Mouse (Mus musculus): ENCODE results near the gene Zfp580. TPM values are rescaled to one million over a fixed set of nuclear protein-coding genes. Genes with fewer than 3 reads are reported as not detected.
A peak's percentile ranks its signal among the peaks of the same experiment; 100 is the strongest.

The Zfp580 gene
- polyA plus RNA-seq, 1 experiment from 2014 or later = 51.8 TPM

DNA sequence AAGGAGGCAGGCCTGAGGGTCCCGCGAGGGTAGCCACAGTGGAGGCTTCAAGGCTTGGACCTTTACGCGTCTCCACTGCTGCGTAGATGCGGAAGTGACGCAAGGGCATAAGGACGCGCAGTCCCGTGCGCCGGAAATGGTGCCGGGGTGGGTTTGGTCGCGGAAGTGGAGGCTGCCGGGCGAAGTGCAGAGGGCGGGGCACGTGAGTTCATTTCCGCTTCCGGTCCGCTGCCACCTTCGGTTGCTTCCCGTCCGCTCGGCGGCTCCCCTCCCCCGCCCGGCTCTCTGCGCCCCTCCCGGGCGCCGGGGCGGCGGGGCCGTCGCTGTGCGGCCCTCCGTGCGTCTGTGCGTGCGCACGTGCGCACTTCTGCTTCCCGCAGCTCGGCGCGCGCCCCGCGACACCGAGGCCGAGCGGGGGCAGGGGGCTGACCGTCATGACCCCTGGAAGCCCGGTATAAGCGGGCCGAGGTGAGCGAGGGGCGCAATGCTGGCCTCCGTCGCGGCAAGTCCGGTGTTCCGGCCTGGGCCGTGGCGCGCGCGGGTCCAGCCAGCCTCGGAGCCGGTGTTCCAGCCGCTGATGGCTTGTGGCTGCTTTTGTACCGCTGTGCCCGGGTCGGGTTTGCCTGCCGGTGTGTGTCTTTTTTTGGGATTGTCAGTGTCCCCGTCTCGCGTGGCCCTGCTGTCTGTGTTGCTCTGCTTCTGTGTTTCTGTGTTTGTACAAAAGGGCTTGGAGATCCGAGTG lies 28.8 kb downstream of the Zfp580 start, which contains the start of gene Epn1:
TSS of gene Epn1 (plus strand) at position 226 of the 742 bp plus-strand sequence.
- Histone ChIP-seq H3K36me3 (peaks cover 50% of the 10 kb centered on the region), H3K27me3 (no peaks in the 10 kb centered on the region), H3K9me3 (replicated peaks) (no peaks in the 10 kb centered on the region), H3K9ac (peak within 1 kb of the TSS; percentile 97), H3K4me1 (peaks cover 19% of the 10 kb centered on the region), H3K4me2 (replicated peaks) (peak within 1 kb of the TSS; percentile 92), H3K27ac (peak within 1 kb of the TSS; percentile 90), H3K4me3 (peak within 1 kb of the TSS; percentile 97)
- under 1% methylated on average over 76 of the region's 81 CpGs for WGBS
- peak; percentile 98 for ATAC-seq (ENCODE audit: low FRiP score)

GRCm38 (mm10) chr7:5080815-5081214 lies 29.5 kb downstream of the Zfp580 start:
- Histone ChIP-seq H3K4me2 (replicated peaks) (peak overlapping the region; percentile 92), H3K27me3 (no peaks in the 10 kb centered on the region), H3K9me3 (replicated peaks) (no peaks in the 10 kb centered on the region), H3K27ac (peak overlapping the region; percentile 90), H3K4me1 (peaks cover 19% of the 10 kb centered on the region), H3K9ac (peak overlapping the region; percentile 97), H3K4me3 (peak overlapping the region; percentile 97), H3K36me3 (peaks cover 45% of the 10 kb centered on the region)
- ATAC-seq (ENCODE audit: low FRiP score) = no peak
- WGBS = 20% methylated on average over 6 of the region's 6 CpGs

DNA sequence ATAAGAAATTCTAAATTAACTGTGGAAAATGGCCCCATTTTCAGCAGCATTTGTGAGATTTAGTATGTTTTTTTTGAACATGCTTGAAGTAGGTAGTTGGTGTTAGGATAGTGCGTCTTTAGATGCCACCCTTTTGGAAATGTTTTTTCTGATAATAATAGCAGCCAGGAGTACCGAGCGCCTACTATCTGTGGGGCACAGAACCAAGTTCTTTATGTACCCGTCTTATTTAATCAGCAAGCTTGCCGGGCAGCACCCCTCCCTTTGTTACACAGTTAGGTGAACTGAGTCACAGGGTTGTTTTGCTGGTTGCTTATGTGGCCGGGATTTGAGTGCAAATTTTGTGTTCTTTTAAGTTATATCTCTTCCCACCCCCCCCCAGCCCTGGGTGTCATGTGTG lies 29.9 kb downstream of the Zfp580 start:
- Histone ChIP-seq H3K27ac (no peak overlapping the region; the same call in 1 of the 2 replicates), H3K9ac (peak overlapping the region; percentile 97), H3K4me3 (peak overlapping the region; percentile 97), H3K4me1 (peaks cover 19% of the 10 kb centered on the region), H3K4me2 (replicated peaks) (peak overlapping the region; percentile 92), H3K36me3 (peaks cover 44% of the 10 kb centered on the region), H3K9me3 (replicated peaks) (no peaks in the 10 kb centered on the region), H3K27me3 (no peaks in the 10 kb centered on the region)
- ATAC-seq (ENCODE audit: low FRiP score) = no peak
- 77% methylated on average over 6 of the region's 6 CpGs for WGBS

- 0 out of 2 replicates have a peak overlapping the region, but pooled peaks have one; percentile 97 for H3K4me3 ChIP-seq
- no peak for ATAC-seq (ENCODE audit: low FRiP score)
- H3K4me1 ChIP-seq = peaks cover 19% of the 10 kb centered on the region
- no peak overlapping the region; the same call in 1 of the 2 replicates for H3K9ac ChIP-seq
- WGBS = 97% methylated on average over 2 of the region's 2 CpGs
- no peaks in the 10 kb centered on the region for H3K9me3 ChIP-seq (replicated peaks)
- H3K4me2 ChIP-seq (replicated peaks) = peak overlapping the region; percentile 92; the same call in 1 of the 2 replicates
- no peak overlapping the region for H3K27ac ChIP-seq
- H3K27me3 ChIP-seq = no peaks in the 10 kb centered on the region
- H3K36me3 ChIP-seq = peaks cover 41% of the 10 kb centered on the region
These were observed 30.6 kb downstream of the Zfp580 start for GRCm38 (mm10) chr7:5081939-5082338.

DNA sequence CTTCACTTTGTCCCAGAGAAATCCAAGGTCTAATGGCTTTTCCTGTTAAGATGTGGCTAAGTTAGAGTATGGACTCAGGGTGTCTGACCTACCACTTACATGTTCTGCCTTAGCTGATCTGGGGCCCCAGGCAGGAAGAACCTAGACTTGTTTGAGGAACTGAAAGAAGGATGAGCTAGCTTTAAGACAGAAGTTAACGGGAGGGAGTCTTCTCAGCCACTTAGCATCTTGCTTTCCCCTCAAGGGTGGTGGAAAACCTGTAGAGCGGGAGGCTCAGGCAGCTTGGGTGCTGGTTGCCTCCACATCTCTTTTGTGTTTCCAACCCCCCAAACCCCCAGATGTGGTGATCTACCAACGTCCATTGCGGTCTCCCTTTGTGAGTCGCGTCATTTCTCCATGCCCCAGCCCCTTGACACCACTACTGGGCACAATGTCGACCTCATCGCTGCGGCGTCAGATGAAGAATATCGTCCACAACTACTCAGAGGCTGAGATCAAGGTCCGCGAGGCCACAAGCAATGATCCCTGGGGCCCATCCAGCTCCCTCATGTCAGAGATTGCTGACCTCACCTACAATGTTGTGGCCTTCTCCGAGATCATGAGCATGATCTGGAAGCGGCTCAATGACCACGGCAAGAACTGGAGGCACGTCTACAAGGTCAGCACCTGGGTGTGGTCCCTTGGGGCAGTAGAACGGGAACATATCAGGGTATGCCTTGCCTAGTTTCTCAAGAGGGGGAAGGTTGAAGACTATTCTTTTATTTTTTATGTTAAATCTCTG lies 32.2 kb downstream of the Zfp580 start:
- Histone ChIP-seq H3K36me3 (peaks cover 33% of the 10 kb centered on the region), H3K4me3 (no peak overlapping the region), H3K27ac (no peak overlapping the region), H3K27me3 (no peaks in the 10 kb centered on the region), H3K4me2 (replicated peaks) (no peak overlapping the region), H3K4me1 (peaks cover 19% of the 10 kb centered on the region), H3K9ac (no peak overlapping the region), H3K9me3 (replicated peaks) (no peaks in the 10 kb centered on the region)
- no peak for ATAC-seq (ENCODE audit: low FRiP score)
- 92% methylated on average over 18 of the region's 18 CpGs for WGBS

DNA sequence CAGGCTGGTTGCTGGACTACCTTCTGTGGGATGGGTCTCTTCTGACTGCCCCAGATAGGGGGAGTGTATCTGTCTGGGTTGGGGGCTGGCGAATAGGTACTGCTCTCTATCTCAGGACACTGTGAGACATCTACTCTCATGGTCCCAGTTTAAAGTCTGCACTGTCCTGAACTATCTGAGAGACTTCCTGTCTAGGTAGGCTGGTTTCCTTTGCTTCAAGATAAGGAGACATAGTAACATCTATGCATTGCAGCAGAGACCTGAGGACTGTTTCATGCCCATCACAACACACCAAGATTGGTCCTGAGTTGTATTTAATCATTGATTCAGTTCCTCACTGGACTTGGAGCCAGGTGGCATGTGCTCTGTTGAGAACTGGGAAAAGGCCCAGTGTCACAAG lies 34.2 kb downstream of the Zfp580 start:
- 90% methylated on average over 1 of the region's 1 CpGs for WGBS
- no peak overlapping the region for H3K27ac ChIP-seq
- peaks cover 34% of the 10 kb centered on the region for H3K36me3 ChIP-seq
- no peaks in the 10 kb centered on the region for H3K27me3 ChIP-seq
- H3K4me1 ChIP-seq = peaks cover 19% of the 10 kb centered on the region
- no peak overlapping the region for H3K9ac ChIP-seq
- no peak overlapping the region for H3K4me3 ChIP-seq
- ATAC-seq (ENCODE audit: low FRiP score) = no peak
- H3K9me3 ChIP-seq (replicated peaks) = no peaks in the 10 kb centered on the region
- no peak overlapping the region for H3K4me2 ChIP-seq (replicated peaks)

DNA sequence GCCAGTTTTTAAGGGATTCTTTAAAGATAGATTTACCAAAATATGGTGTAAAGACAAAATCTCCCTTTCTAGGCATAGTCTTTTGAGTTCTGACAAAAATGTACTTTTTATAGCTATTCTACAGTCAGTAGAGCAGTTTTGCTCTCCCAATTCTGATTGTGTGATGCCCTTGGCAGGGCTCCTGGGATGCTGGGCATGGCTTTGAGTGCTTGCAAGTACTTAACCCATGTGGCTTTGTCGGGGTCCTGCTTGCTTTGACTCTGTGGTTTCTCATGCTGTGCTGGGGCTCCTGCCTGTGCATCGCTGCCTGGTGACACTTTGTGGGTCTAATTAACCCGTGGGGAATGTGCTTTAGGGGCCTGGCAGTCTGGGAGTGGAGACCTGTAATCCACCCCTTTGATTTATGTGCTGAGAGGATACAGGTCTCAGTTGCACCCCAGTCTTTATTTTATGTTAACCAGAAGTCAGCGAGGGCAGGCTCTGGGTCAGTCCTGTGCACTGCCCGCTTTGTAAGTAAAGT lies 35.6 kb downstream of the Zfp580 start:
- no peaks in the 10 kb centered on the region for H3K9me3 ChIP-seq (replicated peaks)
- no peak overlapping the region for H3K4me3 ChIP-seq
- no peak overlapping the region for H3K27ac ChIP-seq
- ATAC-seq (ENCODE audit: low FRiP score) = no peak
- peaks cover 40% of the 10 kb centered on the region for H3K36me3 ChIP-seq
- H3K9ac ChIP-seq = no peak overlapping the region
- no peaks in the 10 kb centered on the region for H3K27me3 ChIP-seq
- H3K4me2 ChIP-seq (replicated peaks) = no peak overlapping the region
- 80% methylated on average over 5 of the region's 5 CpGs for WGBS
- H3K4me1 ChIP-seq = peaks cover 6% of the 10 kb centered on the region; the same call in 1 of the 2 replicates

GRCm38 (mm10) chr7:5087886-5088285 lies 36.5 kb downstream of the Zfp580 start:
- no peak overlapping the region for H3K4me2 ChIP-seq (replicated peaks)
- H3K36me3 ChIP-seq = peaks cover 46% of the 10 kb centered on the region
- H3K4me3 ChIP-seq = no peak overlapping the region
- no peak overlapping the region for H3K9ac ChIP-seq
- no peak overlapping the region for H3K27ac ChIP-seq
- 89% methylated on average over 4 of the region's 4 CpGs for WGBS
- H3K4me1 ChIP-seq = no peaks in the 10 kb centered on the region
- H3K9me3 ChIP-seq (replicated peaks) = no peaks in the 10 kb centered on the region
- no peaks in the 10 kb centered on the region for H3K27me3 ChIP-seq
- ATAC-seq (ENCODE audit: low FRiP score) = no peak

- 97% methylated on average over 15 of the region's 15 CpGs for WGBS
- H3K4me2 ChIP-seq (replicated peaks) = no peak overlapping the region
- H3K27me3 ChIP-seq = no peaks in the 10 kb centered on the region
- H3K4me1 ChIP-seq = no peaks in the 10 kb centered on the region
- no peak overlapping the region for H3K4me3 ChIP-seq
- peaks cover 52% of the 10 kb centered on the region for H3K36me3 ChIP-seq
- no peak for ATAC-seq (ENCODE audit: low FRiP score)
- no peaks in the 10 kb centered on the region for H3K9me3 ChIP-seq (replicated peaks)
- H3K9ac ChIP-seq = no peak overlapping the region
- no peak overlapping the region for H3K27ac ChIP-seq
These were observed 38.5 kb downstream of the Zfp580 start for GRCm38 (mm10) chr7:5089853-5090252.

DNA sequence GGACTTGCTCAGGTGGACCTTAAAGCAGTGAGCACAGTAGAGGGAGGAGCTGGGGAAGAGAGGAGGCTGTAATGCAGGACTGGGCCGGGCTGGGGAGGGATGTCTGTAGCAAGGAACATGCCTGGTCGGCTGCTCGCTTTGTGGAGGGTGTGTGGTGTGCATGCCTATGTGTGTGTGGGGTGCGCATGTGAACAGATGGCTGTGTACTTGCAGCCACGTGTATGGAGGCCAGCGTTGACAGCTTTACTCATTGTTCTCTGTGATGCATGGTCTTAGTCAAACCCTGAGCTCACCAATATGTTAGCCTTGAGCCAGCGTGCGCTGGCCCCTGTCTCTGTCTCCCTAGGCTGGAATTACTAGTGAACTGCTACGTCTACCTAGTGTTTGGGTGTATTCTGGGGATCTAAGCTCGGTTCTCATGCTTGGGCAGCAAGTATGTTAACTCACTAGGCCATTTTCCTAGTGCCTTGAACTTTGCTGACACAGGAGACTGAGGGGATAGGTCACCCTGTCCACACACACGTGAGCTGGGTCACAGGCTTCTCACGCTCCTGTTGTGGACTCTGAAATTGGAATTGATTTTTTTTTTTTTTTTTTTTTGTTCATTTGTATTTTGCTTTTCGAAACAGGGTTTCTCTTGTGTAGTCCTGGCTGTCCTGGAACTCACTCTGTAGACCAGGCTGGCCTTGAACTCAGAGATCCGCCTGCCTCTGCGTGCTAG lies 39.8 kb downstream of the Zfp580 start:
- peaks cover 62% of the 10 kb centered on the region for H3K36me3 ChIP-seq
- 95% methylated on average over 15 of the region's 15 CpGs for WGBS

DNA sequence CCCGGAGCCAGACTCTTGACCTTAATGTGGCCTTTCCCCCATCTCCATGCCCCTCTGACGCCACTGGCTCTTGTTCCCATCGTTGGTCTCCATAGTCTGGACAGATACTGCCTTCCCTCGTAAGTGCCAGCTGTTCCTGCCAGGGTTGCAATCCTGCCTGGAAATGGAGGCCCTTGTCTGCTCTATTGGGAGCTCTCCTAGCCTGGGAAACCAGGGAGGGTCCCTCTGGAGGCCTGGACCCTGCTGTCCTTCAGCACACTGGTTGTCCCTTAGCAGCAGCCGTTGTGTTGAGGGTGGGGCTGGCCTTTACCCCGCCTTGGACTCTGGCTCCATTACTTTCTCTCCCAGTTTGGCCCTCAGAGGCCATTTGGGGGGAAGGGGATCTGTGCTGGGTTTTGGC lies 41.0 kb downstream of the Zfp580 start:
- WGBS = 90% methylated on average over 6 of the region's 6 CpGs
- H3K4me2 ChIP-seq (replicated peaks) = no peak overlapping the region
- no peaks in the 10 kb centered on the region for H3K9me3 ChIP-seq (replicated peaks)
- H3K27ac ChIP-seq = no peak overlapping the region
- H3K4me3 ChIP-seq = no peak overlapping the region
- H3K4me1 ChIP-seq = no peaks in the 10 kb centered on the region
- peaks cover 66% of the 10 kb centered on the region for H3K36me3 ChIP-seq
- H3K9ac ChIP-seq = no peak overlapping the region
- no peaks in the 10 kb centered on the region for H3K27me3 ChIP-seq
- no peak for ATAC-seq (ENCODE audit: low FRiP score)

More for the DNA sequence above, 39.8 kb downstream of the Zfp580 start:
- no peak for ATAC-seq (ENCODE audit: low FRiP score)
- Histone ChIP-seq H3K9ac (0 out of 2 replicates have a peak overlapping the region, but pooled peaks have one; percentile 14), H3K4me1 (no peaks in the 10 kb centered on the region), H3K9me3 (replicated peaks) (no peaks in the 10 kb centered on the region), H3K27ac (no peak overlapping the region), H3K4me2 (replicated peaks) (no peak overlapping the region), H3K27me3 (no peaks in the 10 kb centered on the region), H3K4me3 (no peak overlapping the region)

Data from hindbrain, embryonic 12.5 days (tissue).